Mouse (Mus musculus) cortical plate, adult 2 months (tissue): ENCODE measurements at regions not wholly inside any gene's neighbourhood (a gene's known extent, or its start where the extent isn't known, plus 50 kb on each side); places are given as distances from the start of the nearest gene placed in this dataset.
A peak's percentile ranks its signal among the peaks of the same experiment; 100 is the strongest.

Source experiments
- H3K27ac ChIP-seq: fragments of 200-500 bp; 2 replicates; pipeline ENCODE4 v1.5.1; 2012; ENCODE audit warnings: low read length, control low read depth, inconsistent platforms; ENCODE audit not compliant: insufficient read depth
- H3K4me1 ChIP-seq: fragments of 200-500 bp; 2 replicates; pipeline ENCODE4 v1.6.1; 2011; ENCODE audit warnings: low read length; ENCODE audit not compliant: control insufficient read depth, insufficient read depth
- H3K4me3 ChIP-seq: fragments of 200-500 bp; 2 replicates; pipeline ENCODE4 v1.5.1; 2011; ENCODE audit warnings: mild to moderate bottlenecking, low read length, control low read depth; ENCODE audit not compliant: insufficient read depth
- CTCF ChIP-seq: fragments of 200-500 bp; IDR thresholded peaks from 2 replicates; pipeline ENCODE4 v1.5.1; 2011; ENCODE audit warnings: mild to moderate bottlenecking, control low read depth, low read length; ENCODE audit not compliant: insufficient read depth; ENCODE audit errors: extremely low read depth
- POLR2A ChIP-seq: fragments of 200-500 bp; IDR thresholded peaks from 2 replicates; pipeline ENCODE4 v1.6.1; 2011; ENCODE audit warnings: mild to moderate bottlenecking, low read length, control low read depth; ENCODE audit not compliant: insufficient read depth; ENCODE audit errors: extremely low read depth

GRCm38 (mm10) chr3:21973681-21974080, 102.8 kb upstream of the Tbl1xr1 start:
- TF ChIP-seq CTCF (no peak), POLR2A (no peak)

GRCm38 (mm10) chr3:21974766-21975165, 101.7 kb upstream of the Tbl1xr1 start:
- Histone ChIP-seq H3K4me1 (no peaks in the 10 kb centered on the region), H3K4me3 (no peak overlapping the region), H3K27ac (no peak overlapping the region)
- no peak for TF ChIP-seq POLR2A
- no peak for TF ChIP-seq CTCF

More at GRCm38 (mm10) chr3:21973681-21974080, 102.8 kb upstream of the Tbl1xr1 start:
- no peak overlapping the region for H3K4me3 ChIP-seq
- no peaks in the 10 kb centered on the region for H3K4me1 ChIP-seq
- H3K27ac ChIP-seq, result no peak overlapping the region

- Histone ChIP-seq H3K27ac (no peak overlapping the region), H3K4me1 (no peaks in the 10 kb centered on the region), H3K4me3 (no peak overlapping the region)
- TF ChIP-seq POLR2A, result no peak
Observed at GRCm38 (mm10) chr3:21977775-21978174, 98.7 kb upstream of the Tbl1xr1 start.

- peaks cover 9% of the 10 kb centered on the region; the same call in 1 of the 2 replicates for H3K4me1 ChIP-seq
Observed at GRCm38 (mm10) chr3:21982991-21983390, 93.5 kb upstream of the Tbl1xr1 start.

GRCm38 (mm10) chr3:21983993-21984725, 92.3 kb upstream of the Tbl1xr1 start:
- no peak overlapping the region for H3K4me3 ChIP-seq
- peak overlapping the region; percentile 94 for H3K27ac ChIP-seq
- TF ChIP-seq POLR2A (no peak), CTCF (no peak)
- H3K4me1 ChIP-seq, result peaks cover 9% of the 10 kb centered on the region; the same call in 1 of the 2 replicates

More at GRCm38 (mm10) chr3:21982991-21983390, 93.5 kb upstream of the Tbl1xr1 start:
- H3K27ac ChIP-seq, result no peak overlapping the region
- TF ChIP-seq CTCF, result no peak
- no peak for TF ChIP-seq POLR2A
- H3K4me3 ChIP-seq, result no peak overlapping the region

GRCm38 (mm10) chr3:21984807-21985206, 91.6 kb upstream of the Tbl1xr1 start:
- TF ChIP-seq POLR2A (no peak), CTCF (no peak)
- H3K27ac ChIP-seq, result peak overlapping the region; percentile 94
- no peak overlapping the region for H3K4me3 ChIP-seq
- peaks cover 9% of the 10 kb centered on the region; the same call in 1 of the 2 replicates for H3K4me1 ChIP-seq

DNA sequence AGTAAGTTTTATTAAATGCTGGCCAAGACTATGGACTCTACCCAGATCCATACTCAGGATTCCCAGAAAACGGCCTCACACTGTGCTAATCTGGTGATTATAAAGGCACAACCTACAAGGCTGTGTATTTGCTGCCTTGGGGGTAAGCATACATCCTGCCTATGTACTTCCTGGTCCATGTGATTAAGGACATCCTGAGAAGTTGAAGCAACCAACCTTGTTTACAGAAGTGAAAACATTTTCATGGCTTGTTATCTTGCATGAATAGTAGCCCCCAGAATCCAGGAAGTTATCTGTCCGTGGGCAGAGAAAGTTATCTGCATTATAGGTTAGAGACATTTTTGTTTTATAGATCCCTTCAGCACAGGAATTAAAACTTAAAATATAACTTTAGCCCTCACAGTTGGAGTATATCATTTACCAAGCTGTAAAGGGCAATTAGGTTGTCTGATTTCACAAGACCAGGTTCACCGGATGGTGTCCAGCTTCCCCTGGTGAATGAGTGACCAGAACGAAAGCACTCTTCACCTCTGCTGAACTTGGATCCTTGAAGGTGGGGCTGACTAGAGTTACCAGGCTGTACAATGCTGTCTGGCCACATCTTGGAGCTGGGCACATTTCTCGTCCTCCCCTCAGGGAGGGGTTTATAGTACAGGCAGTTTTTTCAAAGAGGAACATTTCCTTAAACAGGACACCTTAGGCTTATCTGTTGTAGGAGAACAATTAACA, 90.1 kb upstream of the Tbl1xr1 start:
- H3K4me1 ChIP-seq, result peaks cover 9% of the 10 kb centered on the region; the same call in 1 of the 2 replicates
- TF ChIP-seq POLR2A (no peak), CTCF (no peak)
- H3K4me3 ChIP-seq, result no peak overlapping the region
- H3K27ac ChIP-seq, result no peak overlapping the region

DNA sequence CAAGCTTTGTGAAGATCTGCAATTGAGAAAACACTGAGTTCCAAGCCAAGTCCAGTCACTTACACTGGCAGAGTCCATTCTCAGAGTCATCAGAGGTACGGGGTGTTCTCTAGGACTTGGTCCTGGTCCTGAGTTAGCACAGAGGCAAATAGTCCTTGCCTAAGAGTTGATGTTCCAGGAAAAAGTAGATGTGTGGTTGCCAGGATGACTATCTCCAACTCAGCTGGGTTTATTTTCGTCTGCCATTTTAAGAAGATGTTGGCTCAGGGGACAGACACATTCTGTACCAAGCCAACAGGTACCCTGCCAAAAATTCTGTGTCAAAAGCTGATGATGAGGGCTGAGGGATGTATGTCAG, 89.6 kb upstream of the Tbl1xr1 start:
- TF ChIP-seq CTCF, result no peak
- TF ChIP-seq POLR2A, result no peak
- peaks cover 9% of the 10 kb centered on the region; the same call in 1 of the 2 replicates for H3K4me1 ChIP-seq
- no peak overlapping the region for H3K4me3 ChIP-seq
- H3K27ac ChIP-seq, result no peak overlapping the region

- Histone ChIP-seq H3K27ac (no peak overlapping the region), H3K4me1 (peaks cover 9% of the 10 kb centered on the region; the same call in 1 of the 2 replicates)
- TF ChIP-seq CTCF, result no peak
- TF ChIP-seq POLR2A, result no peak
Observed at GRCm38 (mm10) chr3:21987455-21988009, 88.9 kb upstream of the Tbl1xr1 start.

More at GRCm38 (mm10) chr3:21987455-21988009, 88.9 kb upstream of the Tbl1xr1 start:
- no peak overlapping the region for H3K4me3 ChIP-seq
